Mouse (Mus musculus): ENCODE measurements around the gene Mrpl12.

Gene Mrpl12

GRCm38 (mm10) chr11:120472052-120472451, 12.4 kb upstream of the Mrpl12 start:
- no peak for DNase-seq (ENCODE audit: low spot score)

GRCm38 (mm10) chr11:120483448-120483934, 922 bp upstream of the Mrpl12 start:
- DNase-seq (ENCODE audit: low spot score) = no peak

GRCm38 (mm10) chr11:120485251-120485650, 838 bp downstream of the Mrpl12 start:
- no peak for DNase-seq (ENCODE audit: low spot score)

GRCm38 (mm10) chr11:120488516-120488915, 4.1 kb downstream of the Mrpl12 start:
- DNase-seq (ENCODE audit: low spot score) = no peak

GRCm38 (mm10) chr11:120489054-120489761, 4.8 kb downstream of the Mrpl12 start:
- DNase-seq (ENCODE audit: low spot score) = no peak

- no peak for DNase-seq (ENCODE audit: low spot score)
Measured at GRCm38 (mm10) chr11:120490291-120491046, 6.1 kb downstream of the Mrpl12 start.

- peak; percentile 76 for DNase-seq (ENCODE audit: low spot score)
Measured at GRCm38 (mm10) chr11:120491317-120492023, 7.1 kb downstream of the Mrpl12 start, which contains the start of gene Slc25a10. TSS of gene Slc25a10 (plus strand) at chr11:120491840.

- no peak for DNase-seq (ENCODE audit: low spot score)
Measured at GRCm38 (mm10) chr11:120492024-120492877, 7.8 kb downstream of the Mrpl12 start.

GRCm38 (mm10) chr11:120492878-120493203, 8.4 kb downstream of the Mrpl12 start:
- DNase-seq (ENCODE audit: low spot score) = no peak

- no peak for DNase-seq (ENCODE audit: low spot score)
Measured at GRCm38 (mm10) chr11:120493351-120493750, 8.9 kb downstream of the Mrpl12 start.

GRCm38 (mm10) chr11:120493911-120494310, 9.5 kb downstream of the Mrpl12 start:
- no peak for DNase-seq (ENCODE audit: low spot score)

- no peak for DNase-seq (ENCODE audit: low spot score)
Measured at GRCm38 (mm10) chr11:120497436-120497835, 13.0 kb downstream of the Mrpl12 start.

- DNase-seq (ENCODE audit: low spot score) = no peak
Measured at GRCm38 (mm10) chr11:120498226-120498625, 13.8 kb downstream of the Mrpl12 start.

GRCm38 (mm10) chr11:120498891-120499290, 14.5 kb downstream of the Mrpl12 start:
- no peak for DNase-seq (ENCODE audit: low spot score)

GRCm38 (mm10) chr11:120499894-120500293, 15.5 kb downstream of the Mrpl12 start:
- DNase-seq (ENCODE audit: low spot score) = no peak

- DNase-seq (ENCODE audit: low spot score) = no peak
Measured at GRCm38 (mm10) chr11:120500357-120500756, 15.9 kb downstream of the Mrpl12 start.

GRCm38 (mm10) chr11:120501018-120501417, 16.6 kb downstream of the Mrpl12 start:
- no peak for DNase-seq (ENCODE audit: low spot score)

GRCm38 (mm10) chr11:120501701-120502100, 17.3 kb downstream of the Mrpl12 start:
- DNase-seq (ENCODE audit: low spot score) = no peak

GRCm38 (mm10) chr11:120505661-120506060, 21.2 kb downstream of the Mrpl12 start:
- no peak for DNase-seq (ENCODE audit: low spot score)

- no peak for DNase-seq (ENCODE audit: low spot score)
Measured at GRCm38 (mm10) chr11:120506899-120507298, 22.5 kb downstream of the Mrpl12 start.

- no peak for DNase-seq (ENCODE audit: low spot score)
Measured at GRCm38 (mm10) chr11:120507611-120508289, 23.3 kb downstream of the Mrpl12 start.
